Mouse (Mus musculus): Measurements from ENCODE around the gene Fam189a1. TPM values are rescaled to one million over a fixed set of nuclear protein-coding genes. Genes with fewer than 3 reads are reported as not detected.

Gene Fam189a1
- total and polyA plus RNA-seq, 3 experiments = not detected

- Histone ChIP-seq H3K9me3 (replicated peaks; ENCODE audit: insufficient read depth, low read length) (no peaks in the 10 kb centered on the region), H3K36me3 (ENCODE audit: control insufficient read depth in 1 of 2, insufficient read depth in 2 of 2, low read length in 2 of 2) (no peaks in the 10 kb centered on the region), H3K27ac (ENCODE audit: control insufficient read depth, low read depth, low read length) (no peak overlapping the region), H3K4me1 (ENCODE audit: control insufficient read depth in 1 of 2, insufficient read depth in 2 of 2, low read length in 2 of 2) (no peaks in the 10 kb centered on the region), H3K4me3 (ENCODE audit: control insufficient read depth in 1 of 2, insufficient read depth in 1 of 2, low read depth in 2 of 2, low read length in 2 of 2) (no peak overlapping the region), H3K79me2 (ENCODE audit: control insufficient read depth, insufficient read depth, low read length, poor library complexity) (no peaks in the 10 kb centered on the region), H3K9ac (ENCODE audit: control insufficient read depth, low read depth, low read length, poor library complexity, severe bottlenecking) (no peak overlapping the region), H3K27me3 (ENCODE audit: control insufficient read depth in 1 of 2, insufficient read depth in 2 of 2, low read length in 2 of 2) (no peaks in the 10 kb centered on the region)
- TF ChIP-seq ZC3H11A (IDR thresholded peaks at IDR 0.05; ENCODE audit: low read depth, low read length) (no peak), UBTF (IDR thresholded peaks at IDR 0.05; ENCODE audit: borderline replicate concordance, insufficient read depth, low read depth, low read length) (no peak), TCF12 (IDR thresholded peaks at IDR 0.05; ENCODE audit: low read depth, low read length) (no peak), MEF2A (IDR thresholded peaks at IDR 0.05; ENCODE audit: extremely low read depth, insufficient replicate concordance, low read depth, low read length, poor library complexity, severe bottlenecking) (no peak), POLR2AphosphoS2 (IDR thresholded peaks at IDR 0.05; ENCODE audit: low read length) (no peak), GATA1 (IDR thresholded peaks at IDR 0.05; ENCODE audit: low read depth, low read length) (no peak), MYC (IDR thresholded peaks at IDR 0.05; ENCODE audit: low read depth, low read length) (no peak), MAFK (IDR thresholded peaks at IDR 0.05; ENCODE audit: borderline replicate concordance, low read depth, low read length) (no peak), RCOR1 (IDR thresholded peaks at IDR 0.05; ENCODE audit: low read depth, low read length) (no peak), NELFE (IDR thresholded peaks at IDR 0.05; ENCODE audit: low read depth, low read length) (no peak), POLR2AphosphoS5 (IDR thresholded peaks at IDR 0.05; ENCODE audit: borderline replicate concordance, low read depth, low read length) (no peak), NRF1 (IDR thresholded peaks at IDR 0.05; ENCODE audit: insufficient read depth, low read depth, low read length, poor library complexity, severe bottlenecking) (no peak), ZMIZ1 (IDR thresholded peaks at IDR 0.05; ENCODE audit: low read depth, low read length) (no peak), KAT2A (conservative IDR thresholded peaks at IDR 0.05; ENCODE audit: low read depth, low read length) (no peak), E2F4 (IDR thresholded peaks at IDR 0.05; ENCODE audit: borderline replicate concordance, low read depth, low read length) (no peak), BHLHE40 (IDR thresholded peaks at IDR 0.05; ENCODE audit: borderline replicate concordance, low read depth, low read length) (no peak), ZKSCAN1 (IDR thresholded peaks at IDR 0.05; ENCODE audit: low read depth, low read length) (no peak), CTCF (IDR thresholded peaks at IDR 0.05 in 2 of 3, conservative IDR thresholded peaks at IDR 0.05 in 1 of 3; ENCODE audit: control insufficient read depth in 1 of 3, insufficient read depth in 1 of 3, low read depth in 2 of 3, low read length in 3 of 3, poor library complexity in 1 of 3, severe bottlenecking in 1 of 3) (no peak), ETS1 (IDR thresholded peaks at IDR 0.05; ENCODE audit: low read depth, low read length) (no peak)
- DNase-seq (ENCODE audit: low read depth, low spot score) = no peak
Measured at GRCm38 (mm10) chr7:65097708-65098107, 58.7 kb downstream of the Fam189a1 start.

GRCm38 (mm10) chr7:65095631-65096107 lies 60.7 kb downstream of the Fam189a1 start:
- Histone ChIP-seq H3K79me2 (ENCODE audit: control insufficient read depth, insufficient read depth, low read length, poor library complexity) (no peaks in the 10 kb centered on the region), H3K4me3 (ENCODE audit: control insufficient read depth in 1 of 2, insufficient read depth in 1 of 2, low read depth in 2 of 2, low read length in 2 of 2) (no peak overlapping the region), H3K9ac (ENCODE audit: control insufficient read depth, low read depth, low read length, poor library complexity, severe bottlenecking) (no peak overlapping the region), H3K27ac (ENCODE audit: control insufficient read depth, low read depth, low read length) (no peak overlapping the region), H3K27me3 (ENCODE audit: control insufficient read depth in 1 of 2, insufficient read depth in 2 of 2, low read length in 2 of 2) (no peaks in the 10 kb centered on the region), H3K9me3 (replicated peaks; ENCODE audit: insufficient read depth, low read length) (no peaks in the 10 kb centered on the region), H3K4me1 (ENCODE audit: control insufficient read depth in 1 of 2, insufficient read depth in 2 of 2, low read length in 2 of 2) (no peaks in the 10 kb centered on the region), H3K36me3 (ENCODE audit: control insufficient read depth in 1 of 2, insufficient read depth in 2 of 2, low read length in 2 of 2) (no peaks in the 10 kb centered on the region)
- TF ChIP-seq MAX (IDR thresholded peaks at IDR 0.05; ENCODE audit: low read length) (no peak), SIN3A (IDR thresholded peaks at IDR 0.05; ENCODE audit: low read length) (no peak), MXI1 (IDR thresholded peaks at IDR 0.05; ENCODE audit: low read depth, low read length) (no peak), GATA1 (IDR thresholded peaks at IDR 0.05; ENCODE audit: low read depth, low read length) (no peak)
- DNase-seq (ENCODE audit: low read depth, low spot score) = no peak
